Mouse (Mus musculus) cerebellum, adult 2 months (tissue): ENCODE results near the gene Ankle1.

Source experiments
- CTCF ChIP-seq: fragments of 200-500 bp; IDR thresholded peaks from 2 replicates; pipeline ENCODE4 v1.5.1; 2011; ENCODE audit warnings: low read depth, mild to moderate bottlenecking, control low read depth, low read length, moderate library complexity, borderline replicate concordance; ENCODE audit not compliant: insufficient read depth
- POLR2A ChIP-seq: fragments of 200-500 bp; IDR thresholded peaks from 2 replicates; pipeline ENCODE4 v1.6.1; 2011; ENCODE audit warnings: low read length, control low read depth, borderline replicate concordance; ENCODE audit not compliant: insufficient read depth

DNA sequence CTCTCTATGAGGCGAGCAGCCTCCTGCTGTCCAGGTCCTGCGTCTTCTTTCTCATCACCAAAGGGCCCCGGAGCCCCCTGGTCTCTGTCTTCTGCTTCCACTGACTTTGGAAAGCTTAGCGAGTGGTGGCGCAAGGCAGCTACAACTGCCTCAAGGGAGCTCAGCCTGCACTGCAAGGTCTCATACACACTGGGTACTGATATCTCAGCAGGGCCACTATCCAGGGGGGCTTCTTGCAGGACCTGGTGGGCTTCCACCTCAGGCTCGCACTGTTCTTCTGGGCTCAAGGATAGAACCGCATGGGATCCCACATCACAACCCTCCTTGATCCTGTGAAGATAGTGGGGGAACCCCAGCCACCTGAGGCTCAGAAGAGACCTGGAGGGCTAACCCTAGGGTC lies 11.3 kb upstream of the Ankle1 start:
- TF ChIP-seq CTCF, result no peak
- TF ChIP-seq POLR2A, result no peak
